Mouse (Mus musculus) embryonic fibroblast, embryonic 13.5 days (primary cell): ENCODE measurements around the gene Ranbp2. TPM values are rescaled to one million over a fixed set of nuclear protein-coding genes. Genes with fewer than 3 reads are reported as not detected.
A peak's percentile ranks its signal among the peaks of the same experiment; 100 is the strongest.
"Not testable (repeated sequence)": the region's sequence is repeated elsewhere in the genome, so short reads cannot be mapped to it uniquely, and the experiment has no call there.

Experiments used
- H3K27ac ChIP-seq: 2 replicates; pipeline ENCODE4 v1.5.1; 2012; ENCODE audit warnings: low read length, control low read depth, inconsistent platforms; ENCODE audit not compliant: insufficient read depth
- H3K4me1 ChIP-seq: 2 replicates; pipeline ENCODE4 v1.6.1; 2011; ENCODE audit warnings: low read length; ENCODE audit not compliant: control insufficient read depth, insufficient read depth
- H3K4me3 ChIP-seq: 2 replicates; pipeline ENCODE4 v1.5.1; 2011; ENCODE audit warnings: mild to moderate bottlenecking, control low read depth, low read length; ENCODE audit not compliant: insufficient read depth
- CTCF ChIP-seq: IDR thresholded peaks from 2 replicates; pipeline ENCODE4 v1.5.1; 2011; ENCODE audit warnings: mild to moderate bottlenecking, control low read depth, low read length, moderate library complexity, borderline replicate concordance; ENCODE audit not compliant: insufficient read depth
- POLR2A ChIP-seq: IDR thresholded peaks from 2 replicates; pipeline ENCODE4 v1.6.1; 2011; ENCODE audit warnings: low read depth, mild to moderate bottlenecking, control low read depth, low read length, moderate library complexity
- polyA plus RNA-seq: library from polyadenylated mRNA; stranded (reverse); fragments of >200 nt; gene quantifications from 2 replicates; pipeline ENCODE4 v1.2.4, GENCODE M21; 2011; ENCODE audit warnings: low read depth; ENCODE audit not compliant: missing spikeins, insufficient read length

The Ranbp2 gene
- polyA plus RNA-seq, 1 experiment = 91.0 TPM

DNA sequence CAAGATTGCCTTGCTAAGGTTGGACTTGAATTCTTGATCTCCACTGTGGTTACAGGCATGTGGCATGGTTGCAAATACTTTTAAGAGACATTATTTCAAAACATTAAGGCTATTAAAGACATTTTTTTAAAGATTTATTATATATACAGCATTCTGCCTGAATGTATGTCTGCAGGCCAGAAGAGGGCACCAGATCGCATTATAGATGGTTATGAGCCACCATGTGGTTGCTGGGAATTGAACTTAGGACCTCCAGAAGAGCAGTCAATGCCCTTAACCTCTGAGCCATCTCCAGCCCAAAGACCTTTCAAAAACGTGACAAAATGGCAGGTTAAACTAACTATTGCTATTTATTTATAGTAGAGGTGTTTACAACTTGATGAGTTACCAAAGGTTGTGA, 48.9 kb downstream of the Ranbp2 start:
- Histone ChIP-seq H3K27ac (no peak overlapping the region), H3K4me3 (no peak overlapping the region), H3K4me1 (no peaks in the 10 kb centered on the region)
- TF ChIP-seq CTCF (no peak), POLR2A (no peak)

DNA sequence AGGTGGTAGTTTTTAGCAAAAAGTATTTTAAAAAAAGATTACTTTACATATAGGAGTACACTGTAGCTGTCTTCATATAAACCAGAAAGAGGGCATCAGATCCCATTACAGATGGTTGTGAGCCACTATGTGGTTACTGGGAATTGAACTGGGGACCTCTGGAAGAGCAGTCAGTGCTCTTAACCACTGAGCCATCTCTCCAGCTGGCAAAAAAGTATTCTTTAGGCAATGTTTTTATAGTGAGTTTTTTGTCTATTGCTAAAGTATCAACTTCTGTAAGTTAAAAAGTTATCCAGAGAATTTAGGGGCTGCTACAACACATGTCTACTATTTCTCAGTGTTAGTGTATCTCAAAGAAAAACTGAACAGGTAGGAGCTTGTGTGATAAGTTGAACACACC, 50.0 kb downstream of the Ranbp2 start:
- no peaks in the 10 kb centered on the region for H3K4me1 ChIP-seq
- TF ChIP-seq CTCF = no peak
- no peak for TF ChIP-seq POLR2A
- H3K27ac ChIP-seq = no peak overlapping the region
- H3K4me3 ChIP-seq = no peak overlapping the region

DNA sequence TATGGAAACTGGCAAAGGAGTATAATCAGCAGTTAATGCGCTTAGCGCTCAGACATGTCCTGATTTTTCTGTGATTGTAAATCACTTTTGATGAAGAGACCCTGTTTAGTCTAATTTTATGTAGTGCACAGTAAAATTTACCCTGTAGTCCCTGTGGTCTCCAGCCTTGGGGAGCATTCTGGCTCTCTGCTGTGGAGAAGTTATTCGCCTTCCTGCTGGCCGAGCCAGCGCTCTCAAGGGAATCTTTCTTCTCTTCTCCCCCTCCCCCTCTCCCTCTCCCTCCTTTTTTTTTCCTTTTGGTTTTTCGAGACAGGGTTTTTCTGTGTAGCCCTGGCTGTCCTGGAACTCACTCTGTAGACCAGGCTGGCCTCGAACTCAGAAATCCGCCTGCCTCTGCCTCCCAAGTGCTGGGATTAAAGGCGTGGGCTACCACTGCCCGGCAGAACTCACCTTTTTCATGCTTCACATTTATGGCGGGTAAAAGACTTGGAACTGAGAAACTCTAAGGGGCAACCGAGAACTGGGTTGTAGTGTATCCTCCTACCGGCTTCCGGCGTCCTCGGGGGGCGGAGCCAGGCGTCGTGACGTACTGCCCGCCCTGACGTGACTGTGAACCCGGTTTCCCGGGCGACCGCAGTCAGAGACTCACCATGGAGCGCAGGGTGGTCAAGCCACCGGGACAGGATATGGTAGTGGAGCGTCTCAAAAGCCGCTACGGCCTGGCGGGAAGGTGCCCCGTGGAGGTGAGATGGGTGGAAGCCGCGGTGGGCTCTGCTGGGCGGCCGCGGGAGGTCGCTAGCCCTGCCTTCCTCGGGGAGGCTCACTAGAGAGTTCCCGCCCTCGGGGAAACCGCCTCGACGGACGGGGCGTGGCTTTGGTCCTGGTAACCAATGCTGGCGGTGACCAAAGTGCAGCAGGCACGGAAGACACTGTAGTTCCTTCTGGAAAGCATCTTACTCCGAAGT, 50.9 kb downstream of the Ranbp2 start, which contains the start of gene Ccdc138:
Gene Ccdc138 (plus strand): TSS at position 629 of the 965 bp plus-strand sequence.
- peak within 1 kb of the TSS; percentile 57 for H3K4me3 ChIP-seq
- H3K4me1 ChIP-seq = no peaks in the 10 kb centered on the region
- TF ChIP-seq POLR2A (peak; percentile 68), CTCF (no peak)
- H3K27ac ChIP-seq = peak within 1 kb of the TSS; percentile 60

DNA sequence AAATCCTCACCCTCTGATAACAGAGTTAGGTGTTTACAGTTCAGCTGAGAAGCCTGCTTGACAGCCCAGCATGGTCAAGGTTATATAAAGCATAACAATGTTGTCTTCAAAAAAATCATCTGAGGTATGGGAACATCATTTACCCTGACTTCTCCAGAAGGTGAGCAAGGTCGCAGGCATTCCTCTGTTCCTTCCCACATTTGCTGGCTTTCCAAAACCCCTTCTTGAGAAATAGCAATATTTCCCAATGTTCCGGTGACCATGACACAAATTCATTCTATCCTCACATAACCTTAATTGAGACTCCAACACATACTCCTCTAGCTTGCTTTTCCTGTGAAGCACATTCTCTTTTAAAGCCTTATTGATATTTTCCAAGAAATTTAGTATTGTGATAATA, 51.8 kb downstream of the Ranbp2 start:
- no peak for TF ChIP-seq CTCF
- no peak for TF ChIP-seq POLR2A
- Histone ChIP-seq H3K4me1 (no peaks in the 10 kb centered on the region), H3K4me3 (peak overlapping the region; percentile 57), H3K27ac (peak overlapping the region; percentile 60; the same call in 1 of the 2 replicates)

DNA sequence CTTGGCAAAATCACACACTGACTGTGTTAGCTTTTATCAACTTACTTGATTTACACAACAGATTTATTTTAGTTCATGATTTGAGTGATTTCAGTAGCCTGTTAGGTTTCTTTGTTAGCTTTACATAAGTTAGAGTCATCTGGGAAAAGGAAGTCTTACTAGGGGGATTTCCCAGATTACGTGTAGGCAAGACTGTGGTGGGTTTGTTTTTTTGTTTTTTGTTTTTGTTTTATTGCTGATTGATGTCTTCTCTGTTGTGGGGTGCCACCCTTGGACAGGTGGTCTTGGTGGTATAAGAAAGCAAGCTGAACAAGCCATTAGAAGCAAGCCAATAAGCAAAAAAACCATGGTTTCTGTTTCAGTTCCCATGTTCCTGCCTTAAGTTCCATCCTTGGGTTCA, 82.6 kb downstream of the Ranbp2 start:
- TF ChIP-seq POLR2A = no peak
- TF ChIP-seq CTCF = no peak
- no peaks in the 10 kb centered on the region for H3K4me1 ChIP-seq
- H3K27ac ChIP-seq = no peak overlapping the region
- no peak overlapping the region for H3K4me3 ChIP-seq

DNA sequence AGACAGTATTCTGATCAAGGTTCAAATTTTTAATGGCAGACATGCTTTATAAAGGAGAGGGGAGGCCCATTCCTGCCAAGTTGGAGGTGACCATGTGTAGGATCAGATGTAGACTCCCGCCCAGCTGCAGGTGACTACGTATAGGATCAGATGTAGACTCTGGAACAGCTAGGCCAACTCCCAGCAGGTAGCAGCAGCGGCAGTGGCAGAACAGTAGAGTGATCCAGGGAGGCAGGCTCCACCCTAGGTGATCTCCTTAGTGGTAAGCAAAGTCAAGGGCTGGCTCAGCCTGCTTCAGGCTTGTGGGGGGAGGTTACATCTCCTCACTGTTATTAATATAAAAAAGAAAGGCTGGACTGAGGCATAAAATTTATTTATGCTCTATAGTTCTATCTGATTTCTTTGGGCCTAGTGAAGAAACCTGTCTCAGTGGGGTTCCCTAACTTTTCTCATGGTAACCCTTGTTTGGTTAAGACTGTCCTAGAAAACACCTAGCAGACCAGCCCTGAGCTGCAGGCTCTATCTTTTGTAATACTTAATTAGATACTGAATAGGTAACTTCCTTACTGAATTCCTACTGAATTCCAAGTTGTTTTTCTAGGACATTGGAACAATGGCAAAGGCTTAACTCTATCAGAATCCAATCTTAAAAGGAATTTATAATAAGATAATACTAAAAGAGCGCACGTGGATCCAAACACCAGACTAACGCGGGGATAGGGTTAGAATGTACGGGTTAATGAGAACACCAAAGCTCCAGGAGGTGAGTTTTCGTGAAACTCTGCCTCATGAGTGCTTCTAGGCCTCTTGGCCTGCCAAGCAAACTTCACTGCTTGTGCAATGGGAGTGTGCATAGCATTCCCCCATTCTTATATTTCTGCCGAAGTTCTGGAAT, 84.4 kb downstream of the Ranbp2 start:
- no peak for TF ChIP-seq POLR2A
- no peak for TF ChIP-seq CTCF
- H3K4me1 ChIP-seq = no peaks in the 10 kb centered on the region
- H3K4me3 ChIP-seq = no peak overlapping the region
- no peak overlapping the region for H3K27ac ChIP-seq

DNA sequence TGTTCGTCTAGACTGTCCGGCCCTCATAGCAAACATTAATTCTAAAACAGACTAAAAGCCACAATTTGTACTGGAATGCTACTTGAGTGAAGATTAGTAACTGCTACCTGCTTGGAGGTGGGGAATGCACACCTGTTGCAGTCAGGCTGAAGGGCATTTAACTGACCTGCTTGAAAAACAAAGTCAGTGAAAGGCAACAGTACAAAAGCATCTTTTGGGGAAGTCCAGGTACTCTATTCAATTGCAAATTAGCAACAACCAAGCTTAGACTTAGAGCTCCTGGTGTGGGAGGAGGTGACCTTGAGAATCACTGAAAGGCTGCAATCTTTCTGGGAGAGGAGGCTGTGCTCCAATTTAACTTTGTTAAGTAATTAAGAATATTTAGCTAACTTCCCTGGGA, 85.5 kb downstream of the Ranbp2 start:
- Histone ChIP-seq H3K27ac (no peak overlapping the region), H3K4me1 (no peaks in the 10 kb centered on the region), H3K4me3 (no peak overlapping the region)
- TF ChIP-seq CTCF = no peak
- TF ChIP-seq POLR2A = no peak

DNA sequence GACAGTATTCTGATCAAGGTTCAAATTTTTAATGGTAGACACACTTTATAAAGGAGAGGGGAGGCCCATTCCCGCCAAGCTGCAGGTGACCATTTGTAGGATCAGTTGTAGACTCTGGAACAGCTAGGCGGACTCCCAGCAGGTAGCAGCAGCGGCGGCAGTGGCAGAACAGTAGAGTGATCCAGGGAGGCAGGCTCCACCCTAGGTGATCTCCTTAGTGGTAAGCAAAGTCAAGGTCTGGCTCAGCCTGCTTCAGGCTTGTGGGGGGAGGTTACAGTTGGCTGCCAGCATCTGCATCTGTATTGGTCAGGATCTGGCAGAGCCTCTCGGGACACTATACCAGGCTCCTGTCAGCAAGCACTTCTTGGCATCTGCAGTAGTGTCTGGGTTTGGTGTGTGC, 89.6 kb downstream of the Ranbp2 start:
- not testable (repeated sequence) for H3K4me1 ChIP-seq, H3K4me3 ChIP-seq, H3K27ac ChIP-seq

DNA sequence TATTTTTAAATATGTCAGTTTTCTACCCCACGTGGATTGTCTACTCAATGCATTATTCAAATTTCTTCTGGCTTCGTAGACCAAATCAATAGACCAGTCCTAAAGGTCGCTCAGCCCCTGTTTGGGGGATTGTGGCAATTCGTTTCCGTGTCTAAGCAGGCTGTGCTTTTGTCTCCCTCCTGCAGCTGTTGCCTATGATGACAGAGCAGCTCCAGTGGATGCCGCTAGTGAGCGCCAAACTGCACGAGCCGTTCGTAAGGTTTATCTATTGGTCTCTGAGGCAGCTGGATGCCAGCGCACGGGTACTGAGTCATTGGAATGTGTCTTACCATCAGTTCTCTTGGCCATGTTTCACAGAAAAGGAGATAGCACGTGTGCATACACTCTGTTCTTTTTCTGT, 93.9 kb downstream of the Ranbp2 start:
- TF ChIP-seq CTCF (no peak), POLR2A (no peak)
- Histone ChIP-seq H3K4me3 (no peak overlapping the region), H3K4me1 (no peaks in the 10 kb centered on the region), H3K27ac (no peak overlapping the region)

Other genes starting within 250 kb of the Ranbp2 start
- gene AW822073, start 222.0 kb upstream of the Ranbp2 start, polyA plus RNA-seq = not detected in 2 replicates
- not detected in 2 replicates for gene Duxf3, start 214.2 kb upstream of the Ranbp2 start, polyA plus RNA-seq
- gene Gm4981, start 210.2 kb upstream of the Ranbp2 start, polyA plus RNA-seq = not detected in 2 replicates
- 24.7 and 32.4 TPM in 2 replicates for gene Gcc2, start 191.4 kb upstream of the Ranbp2 start, polyA plus RNA-seq
- 160 and 170 TPM in 2 replicates for gene Lims1, start 123.5 kb upstream of the Ranbp2 start, polyA plus RNA-seq
- 1.7 and 3.5 TPM in 2 replicates for gene Ccdc138, start 51.0 kb downstream of the Ranbp2 start, polyA plus RNA-seq
- not detected in 2 replicates for gene Edar, start 228.7 kb downstream of the Ranbp2 start, polyA plus RNA-seq